Mouse (Mus musculus): ENCODE results near the gene Cbr1.
"Not testable (repeated sequence)": the region's sequence is repeated elsewhere in the genome, so short reads cannot be mapped to it uniquely, and the experiment has no call there.

The Cbr1 gene

DNA sequence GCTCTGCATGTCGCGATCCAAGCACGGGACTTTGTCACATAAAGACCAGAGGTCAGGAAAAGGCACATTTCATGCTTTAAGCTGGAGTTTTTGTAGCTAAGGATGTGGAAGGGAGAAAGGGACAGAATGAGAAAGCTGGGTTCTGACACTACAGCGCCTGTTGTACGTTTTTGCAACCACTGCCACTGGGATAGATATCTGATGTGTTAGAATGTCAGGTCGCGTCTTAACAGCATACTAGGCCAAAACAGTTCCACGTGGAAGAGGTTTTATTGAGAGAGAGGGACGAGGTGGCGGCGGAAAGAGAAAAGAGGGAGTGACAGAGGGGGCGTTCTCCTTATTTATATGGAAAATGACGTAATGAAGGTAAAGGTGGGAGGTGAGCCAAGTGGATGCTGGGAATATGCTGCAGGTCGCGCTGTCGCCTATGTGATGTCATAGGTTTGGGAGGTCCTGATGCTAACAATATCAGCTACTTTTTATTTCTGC, 1.1 kb upstream of the Cbr1 start:
- peak overlapping the region; percentile 89 for H3K4me3 ChIP-seq (replicated peaks; ENCODE audit: low read length)
- H3K27me3 ChIP-seq (ENCODE audit: insufficient read depth, low read length), result no peaks in the 10 kb centered on the region
- H3K36me3 ChIP-seq (ENCODE audit: insufficient read depth, low read length), result peaks cover 22% of the 10 kb centered on the region
- no peak for TF ChIP-seq POU5F1 (IDR thresholded peaks at IDR 0.05; ENCODE audit: borderline replicate concordance, low read length)
- TF ChIP-seq NANOG (IDR thresholded peaks at IDR 0.05; ENCODE audit: borderline replicate concordance, low read length), result no peak
- TF ChIP-seq CTCF (conservative IDR thresholded peaks at IDR 0.05; ENCODE audit: low read length), result no peak
- H3K4me1 ChIP-seq (replicated peaks; ENCODE audit: low read depth, low read length), result peaks cover 44% of the 10 kb centered on the region
- H3K9me3 ChIP-seq (ENCODE audit: low read length), result no peaks in the 10 kb centered on the region

DNA sequence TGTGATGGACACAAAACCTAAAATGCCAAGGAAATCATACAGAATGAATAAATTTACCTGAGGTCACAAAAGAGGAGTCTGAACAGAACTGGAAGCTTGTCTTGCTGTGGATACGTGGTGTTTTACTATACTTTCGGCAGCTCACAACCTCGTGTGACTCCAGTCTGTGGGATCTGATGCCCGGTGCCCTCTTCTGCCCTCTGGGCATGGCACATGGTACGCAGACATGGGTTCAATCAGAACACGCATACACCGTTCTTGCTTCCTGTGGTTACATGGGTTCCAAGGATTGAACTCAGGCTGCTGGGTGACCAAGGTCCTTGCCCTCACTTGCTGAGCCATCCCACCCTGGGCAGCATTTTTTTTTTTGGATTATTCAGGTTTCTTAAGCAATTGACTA, 493 bp downstream of the Cbr1 start:
- H3K9me3 ChIP-seq (ENCODE audit: low read length), result no peaks in the 10 kb centered on the region
- peaks cover 43% of the 10 kb centered on the region for H3K4me1 ChIP-seq (replicated peaks; ENCODE audit: low read depth, low read length)
- peaks cover 26% of the 10 kb centered on the region for H3K36me3 ChIP-seq (ENCODE audit: insufficient read depth, low read length)
- no peak overlapping the region for H3K4me3 ChIP-seq (replicated peaks; ENCODE audit: low read length)
- H3K27me3 ChIP-seq (ENCODE audit: insufficient read depth, low read length), result no peaks in the 10 kb centered on the region
- TF ChIP-seq NANOG (IDR thresholded peaks at IDR 0.05; ENCODE audit: borderline replicate concordance, low read length), result no peak
- no peak for TF ChIP-seq CTCF (conservative IDR thresholded peaks at IDR 0.05; ENCODE audit: low read length)
- no peak for TF ChIP-seq POU5F1 (IDR thresholded peaks at IDR 0.05; ENCODE audit: borderline replicate concordance, low read length)

DNA sequence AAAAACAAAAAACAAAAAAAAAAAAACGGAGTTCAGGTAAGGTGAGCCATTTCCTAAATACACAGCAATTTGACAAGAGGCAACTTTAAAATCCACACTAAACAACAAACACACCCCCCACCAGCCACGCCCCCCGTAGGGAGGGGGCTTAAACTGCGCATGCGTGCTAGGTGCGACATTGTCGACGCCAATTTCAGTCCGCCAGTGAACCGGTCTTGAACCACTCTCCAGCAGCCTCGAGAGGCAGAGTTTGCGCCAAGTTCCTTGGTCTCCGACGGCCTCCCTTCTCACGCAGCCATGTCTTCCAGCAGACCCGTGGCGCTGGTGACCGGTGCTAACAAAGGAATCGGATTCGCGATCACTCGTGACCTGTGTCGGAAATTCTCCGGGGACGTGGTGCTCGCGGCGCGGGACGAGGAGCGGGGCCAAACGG, 2.0 kb downstream of the Cbr1 start:
- H3K36me3 ChIP-seq (ENCODE audit: insufficient read depth, low read length), result peaks cover 23% of the 10 kb centered on the region
- H3K27me3 ChIP-seq (ENCODE audit: insufficient read depth, low read length), result no peaks in the 10 kb centered on the region
- H3K4me1 ChIP-seq (replicated peaks; ENCODE audit: low read depth, low read length), result peaks cover 29% of the 10 kb centered on the region
- H3K9me3 ChIP-seq (ENCODE audit: low read length), result no peaks in the 10 kb centered on the region
- peak overlapping the region; percentile 89 for H3K4me3 ChIP-seq (replicated peaks; ENCODE audit: low read length)
- TF ChIP-seq NANOG (IDR thresholded peaks at IDR 0.05; ENCODE audit: borderline replicate concordance, low read length) (no peak), CTCF (conservative IDR thresholded peaks at IDR 0.05; ENCODE audit: low read length) (no peak), POU5F1 (IDR thresholded peaks at IDR 0.05; ENCODE audit: borderline replicate concordance, low read length) (no peak)

DNA sequence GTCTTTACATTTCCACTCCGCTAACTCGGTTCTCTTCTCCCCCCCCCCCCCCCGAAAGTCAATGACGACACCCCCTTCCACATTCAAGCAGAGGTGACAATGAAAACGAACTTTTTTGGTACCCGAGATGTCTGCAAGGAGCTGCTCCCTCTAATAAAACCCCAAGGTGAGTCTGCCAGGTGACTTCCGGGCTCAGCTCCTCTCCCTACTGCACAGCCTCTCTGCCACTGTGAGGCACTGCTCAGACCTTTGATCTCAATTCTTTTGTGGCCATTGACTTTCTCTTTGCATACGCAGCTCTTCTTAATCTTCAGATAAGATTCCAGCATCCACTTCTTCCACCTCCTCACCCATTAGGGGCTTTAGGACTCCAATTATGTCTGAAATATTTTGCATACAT, 3.1 kb downstream of the Cbr1 start:
- H3K4me3 ChIP-seq (replicated peaks; ENCODE audit: low read length), result no peak overlapping the region
- no peaks in the 10 kb centered on the region for H3K27me3 ChIP-seq (ENCODE audit: insufficient read depth, low read length)
- TF ChIP-seq CTCF (conservative IDR thresholded peaks at IDR 0.05; ENCODE audit: low read length) (no peak), NANOG (IDR thresholded peaks at IDR 0.05; ENCODE audit: borderline replicate concordance, low read length) (no peak)
- H3K4me1 ChIP-seq (replicated peaks; ENCODE audit: low read depth, low read length), result peaks cover 26% of the 10 kb centered on the region
- peaks cover 23% of the 10 kb centered on the region for H3K36me3 ChIP-seq (ENCODE audit: insufficient read depth, low read length)
- no peaks in the 10 kb centered on the region for H3K9me3 ChIP-seq (ENCODE audit: low read length)

DNA sequence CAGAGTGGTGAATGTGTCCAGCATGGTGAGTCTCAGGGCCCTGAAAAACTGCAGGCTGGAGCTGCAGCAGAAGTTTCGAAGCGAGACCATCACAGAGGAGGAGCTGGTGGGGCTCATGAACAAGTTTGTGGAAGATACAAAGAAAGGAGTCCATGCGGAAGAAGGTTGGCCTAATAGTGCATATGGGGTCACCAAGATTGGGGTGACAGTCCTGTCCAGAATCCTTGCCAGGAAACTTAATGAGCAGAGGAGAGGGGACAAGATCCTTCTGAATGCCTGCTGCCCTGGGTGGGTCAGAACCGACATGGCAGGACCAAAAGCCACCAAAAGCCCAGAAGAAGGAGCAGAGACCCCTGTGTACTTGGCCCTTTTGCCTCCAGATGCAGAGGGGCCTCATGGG, 4.1 kb downstream of the Cbr1 start:
- H3K4me3 ChIP-seq (replicated peaks; ENCODE audit: low read length), result no peak overlapping the region
- TF ChIP-seq CTCF (conservative IDR thresholded peaks at IDR 0.05; ENCODE audit: low read length), result no peak
- no peak for TF ChIP-seq POU5F1 (IDR thresholded peaks at IDR 0.05; ENCODE audit: borderline replicate concordance, low read length)
- no peak for TF ChIP-seq NANOG (IDR thresholded peaks at IDR 0.05; ENCODE audit: borderline replicate concordance, low read length)
- peaks cover 18% of the 10 kb centered on the region for H3K4me1 ChIP-seq (replicated peaks; ENCODE audit: low read depth, low read length)
- H3K9me3 ChIP-seq (ENCODE audit: low read length), result no peaks in the 10 kb centered on the region
- peaks cover 23% of the 10 kb centered on the region for H3K36me3 ChIP-seq (ENCODE audit: insufficient read depth, low read length)
- no peaks in the 10 kb centered on the region for H3K27me3 ChIP-seq (ENCODE audit: insufficient read depth, low read length)

DNA sequence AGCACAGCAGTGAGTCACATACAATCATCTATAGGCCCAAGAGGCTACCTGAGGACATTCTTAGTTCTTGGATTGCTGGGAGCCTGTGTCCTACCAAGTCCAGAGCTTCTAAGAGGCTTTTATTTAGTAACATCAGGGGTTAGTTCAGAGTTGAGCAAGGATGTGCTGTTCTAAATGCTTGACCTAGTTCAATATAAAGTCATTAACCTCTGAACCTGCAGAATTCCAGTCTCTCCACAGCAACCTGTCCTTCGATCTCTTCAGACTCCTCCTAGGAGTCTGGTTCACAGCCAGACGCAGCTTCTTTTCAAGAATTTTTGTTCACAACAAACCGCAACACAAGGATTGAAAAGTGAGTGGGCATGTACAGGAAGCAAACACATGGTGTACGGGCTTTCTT, 5.3 kb downstream of the Cbr1 start:
- peaks cover 23% of the 10 kb centered on the region for H3K36me3 ChIP-seq (ENCODE audit: insufficient read depth, low read length)
- no peaks in the 10 kb centered on the region for H3K27me3 ChIP-seq (ENCODE audit: insufficient read depth, low read length)
- H3K4me1 ChIP-seq (replicated peaks; ENCODE audit: low read depth, low read length), result peaks cover 8% of the 10 kb centered on the region
- H3K9me3 ChIP-seq (ENCODE audit: low read length), result 0 out of 2 replicates have a peak, but pooled peaks cover under 1% of the 10 kb centered on the region
- no peak overlapping the region for H3K4me3 ChIP-seq (replicated peaks; ENCODE audit: low read length)
- no peak for TF ChIP-seq CTCF (conservative IDR thresholded peaks at IDR 0.05; ENCODE audit: low read length)
- no peak for TF ChIP-seq NANOG (IDR thresholded peaks at IDR 0.05; ENCODE audit: borderline replicate concordance, low read length)
- no peak for TF ChIP-seq POU5F1 (IDR thresholded peaks at IDR 0.05; ENCODE audit: borderline replicate concordance, low read length)

DNA sequence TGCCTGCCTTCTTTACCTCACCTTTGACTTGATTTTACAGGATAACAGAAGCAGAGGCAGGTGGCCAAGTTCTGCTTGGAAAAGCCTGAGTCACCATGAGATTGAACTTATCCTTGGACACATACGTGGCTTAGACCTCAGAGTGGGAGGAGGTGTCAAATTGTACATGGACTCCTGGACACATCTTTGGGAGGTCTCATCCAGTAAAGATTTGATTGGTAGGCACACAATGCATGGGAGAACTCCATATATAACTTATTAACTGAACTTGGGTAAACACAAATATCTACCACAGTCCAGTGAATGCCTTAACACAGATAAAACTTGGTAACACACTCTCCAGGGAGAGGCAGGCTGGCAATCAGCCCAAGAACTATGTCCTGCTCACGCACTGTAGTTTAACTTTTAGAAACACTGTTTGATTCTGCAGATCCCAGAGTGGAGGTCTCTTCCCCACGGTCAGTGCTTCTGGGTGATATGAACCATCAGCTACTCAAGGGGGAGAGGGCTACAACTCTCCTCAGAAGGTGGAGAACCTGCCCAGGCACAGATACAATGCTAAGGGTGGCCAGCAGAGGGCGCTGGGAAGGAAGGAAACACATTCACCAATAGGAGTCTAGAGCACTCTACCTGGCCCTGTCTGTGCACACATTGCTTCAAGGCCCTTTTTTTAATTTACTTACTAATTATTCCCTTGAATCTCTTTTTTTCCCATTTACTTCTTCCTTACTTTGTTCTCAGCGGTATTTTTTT, 9.6 kb downstream of the Cbr1 start:
- Histone ChIP-seq H3K9me3 (ENCODE audit: low read length) (peaks cover 9% of the 10 kb centered on the region), H3K36me3 (ENCODE audit: insufficient read depth, low read length) (peaks cover 8% of the 10 kb centered on the region), H3K4me3 (replicated peaks; ENCODE audit: low read length) (no peak overlapping the region), H3K27me3 (ENCODE audit: insufficient read depth, low read length) (no peaks in the 10 kb centered on the region), H3K4me1 (replicated peaks; ENCODE audit: low read depth, low read length) (no peaks in the 10 kb centered on the region)
- TF ChIP-seq CTCF (conservative IDR thresholded peaks at IDR 0.05; ENCODE audit: low read length) (peak; percentile 44), NANOG (IDR thresholded peaks at IDR 0.05; ENCODE audit: borderline replicate concordance, low read length) (no peak)

DNA sequence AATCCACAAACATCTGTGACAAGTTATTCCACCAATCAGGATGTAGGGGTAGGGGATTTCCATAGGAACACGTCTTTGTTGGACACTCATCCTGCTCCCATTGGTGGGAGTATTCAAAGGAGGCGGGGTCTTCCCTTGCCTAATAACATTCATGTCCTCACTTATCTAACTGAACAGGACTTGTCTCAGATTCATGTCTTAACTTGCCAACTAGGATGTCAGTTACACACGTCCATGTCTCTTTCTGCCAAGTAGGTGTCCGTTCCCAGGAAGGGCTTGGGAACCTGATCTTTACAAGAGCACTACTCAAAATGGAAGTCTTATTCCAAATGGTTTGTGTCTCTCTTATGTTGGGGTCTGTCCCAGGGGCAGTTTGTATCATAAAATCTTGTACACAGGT, 18.1 kb downstream of the Cbr1 start:
- H3K36me3 ChIP-seq (ENCODE audit: insufficient read depth, low read length); H3K4me1 ChIP-seq (replicated peaks; ENCODE audit: low read depth, low read length); H3K9me3 ChIP-seq (ENCODE audit: low read length); H3K4me3 ChIP-seq (replicated peaks; ENCODE audit: low read length); H3K27me3 ChIP-seq (ENCODE audit: insufficient read depth, low read length): not testable (repeated sequence)

DNA sequence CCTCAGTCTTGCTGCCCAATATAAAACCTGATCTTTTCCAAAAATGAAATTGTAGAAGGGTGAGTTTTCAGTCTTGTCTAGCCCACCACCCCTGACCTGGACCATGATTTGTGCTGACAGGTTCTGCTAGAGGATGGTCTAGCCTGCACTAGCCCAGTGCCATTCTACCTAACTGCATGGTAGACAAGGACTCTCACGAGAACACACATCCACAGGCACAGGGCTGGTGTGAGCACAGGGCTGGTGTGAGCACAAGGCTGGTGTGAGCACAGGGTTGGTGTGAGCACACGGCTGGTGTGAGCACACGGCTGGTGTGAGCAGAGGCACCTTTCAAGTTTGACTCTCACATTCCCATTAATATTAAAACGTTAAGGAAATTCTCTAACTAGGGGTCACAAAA, 19.0 kb downstream of the Cbr1 start:
- H3K4me3 ChIP-seq (replicated peaks; ENCODE audit: low read length), result no peak overlapping the region
- H3K36me3 ChIP-seq (ENCODE audit: insufficient read depth, low read length), result no peaks in the 10 kb centered on the region
- no peaks in the 10 kb centered on the region for H3K27me3 ChIP-seq (ENCODE audit: insufficient read depth, low read length)
- H3K4me1 ChIP-seq (replicated peaks; ENCODE audit: low read depth, low read length), result no peaks in the 10 kb centered on the region
- peaks cover 6% of the 10 kb centered on the region; the same call in 1 of the 2 replicates for H3K9me3 ChIP-seq (ENCODE audit: low read length)
- TF ChIP-seq CTCF (conservative IDR thresholded peaks at IDR 0.05; ENCODE audit: low read length), result no peak
- no peak for TF ChIP-seq POU5F1 (IDR thresholded peaks at IDR 0.05; ENCODE audit: borderline replicate concordance, low read length)
- TF ChIP-seq NANOG (IDR thresholded peaks at IDR 0.05; ENCODE audit: borderline replicate concordance, low read length), result no peak
